Mouse (Mus musculus): Measurements from ENCODE around the gene Abca5.
"Not testable (repeated sequence)": the region's sequence is repeated elsewhere in the genome, so short reads cannot be mapped to it uniquely, and the experiment has no call there.

Abca5 gene

DNA sequence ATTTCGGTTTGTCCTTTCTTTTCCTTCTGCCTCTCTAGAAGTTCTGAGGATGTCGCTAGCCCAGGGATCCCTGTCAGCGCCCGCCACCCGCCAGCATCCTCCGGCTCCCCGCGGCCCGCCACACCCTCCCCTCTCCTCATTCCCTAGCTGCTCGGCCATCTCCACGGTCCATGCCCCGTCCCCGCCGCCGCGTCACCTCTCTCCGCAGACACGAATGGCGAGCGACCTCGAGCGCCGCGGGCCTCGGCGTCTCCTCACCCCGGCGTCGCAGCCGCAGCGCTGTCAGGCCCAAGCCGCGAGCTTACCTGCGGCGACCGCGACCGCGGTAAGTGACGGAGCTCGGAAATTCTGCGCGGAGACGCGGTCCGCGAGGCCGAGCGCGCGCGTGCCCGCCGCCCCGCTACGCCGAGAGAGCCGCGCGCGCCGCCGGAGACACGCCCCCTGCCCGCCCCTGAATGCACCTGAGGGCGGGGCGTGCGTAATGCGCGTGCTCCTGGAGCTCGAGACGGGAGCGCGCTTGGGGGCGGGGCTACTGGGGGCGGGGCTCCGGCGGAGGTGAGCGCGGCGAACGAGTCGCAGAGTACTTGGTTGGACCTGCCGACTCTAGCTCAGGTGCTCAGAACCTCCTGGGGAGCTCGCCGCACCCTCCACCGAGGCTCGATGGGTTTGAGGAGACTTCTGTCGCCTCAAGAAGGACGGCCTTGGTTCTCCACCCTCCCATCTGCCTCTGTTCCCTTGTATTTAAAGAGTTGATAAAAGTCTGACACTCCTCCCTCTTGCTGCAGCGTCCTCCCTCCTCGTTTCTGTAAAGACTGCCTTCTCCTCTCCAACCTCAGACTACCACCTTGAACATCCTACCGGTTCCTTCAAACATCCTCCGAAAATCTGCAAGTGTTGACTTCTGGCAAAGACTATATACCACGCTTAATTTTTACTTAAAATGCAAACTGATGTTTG, at the start of gene Abca5:
Abca5 (minus strand) TSS at position 428 of the 957 bp plus-strand sequence.
- DNase-seq (ENCODE audit: low spot score) = peak; percentile 89

DNA sequence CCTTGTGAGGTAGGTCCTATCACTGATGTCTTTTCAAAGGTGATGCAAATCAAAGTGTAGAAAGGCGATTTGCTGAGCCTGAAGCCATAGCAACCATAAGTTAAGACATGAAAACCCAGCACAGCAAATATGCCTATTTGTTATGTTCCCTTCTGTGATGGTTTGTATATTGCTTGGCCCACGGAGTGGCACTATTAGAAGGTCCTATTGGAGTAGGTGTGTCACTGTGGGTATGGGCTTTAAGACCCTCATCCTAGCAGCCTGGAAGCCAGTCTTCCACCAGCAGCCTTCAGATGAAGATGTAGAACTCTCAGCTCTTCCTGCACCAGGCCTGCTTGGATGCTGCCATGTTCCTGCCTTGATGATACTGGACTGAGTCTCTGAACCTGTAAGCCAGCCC, 48.0 kb upstream of the Abca5 start:
- DNase-seq (ENCODE audit: low spot score) = no peak

DNA sequence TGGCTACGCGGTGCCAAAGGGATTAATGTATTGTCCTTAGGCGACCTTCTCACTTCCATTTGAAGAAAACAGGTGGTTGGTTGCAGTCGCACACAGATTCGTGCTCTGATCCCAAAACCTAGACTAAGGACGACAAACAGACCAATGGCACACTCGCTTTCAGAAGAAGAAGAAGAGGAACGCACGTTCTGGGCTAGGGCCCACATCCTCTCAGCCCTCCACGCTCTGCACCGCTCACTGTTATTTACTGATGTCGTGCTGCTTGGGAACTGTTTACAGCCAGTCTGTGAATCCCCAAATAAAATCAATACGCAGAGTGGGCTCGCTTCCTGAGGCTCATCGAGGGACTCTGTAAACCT, 42.8 kb upstream of the Abca5 start:
- DNase-seq (ENCODE audit: low spot score) = no peak

DNA sequence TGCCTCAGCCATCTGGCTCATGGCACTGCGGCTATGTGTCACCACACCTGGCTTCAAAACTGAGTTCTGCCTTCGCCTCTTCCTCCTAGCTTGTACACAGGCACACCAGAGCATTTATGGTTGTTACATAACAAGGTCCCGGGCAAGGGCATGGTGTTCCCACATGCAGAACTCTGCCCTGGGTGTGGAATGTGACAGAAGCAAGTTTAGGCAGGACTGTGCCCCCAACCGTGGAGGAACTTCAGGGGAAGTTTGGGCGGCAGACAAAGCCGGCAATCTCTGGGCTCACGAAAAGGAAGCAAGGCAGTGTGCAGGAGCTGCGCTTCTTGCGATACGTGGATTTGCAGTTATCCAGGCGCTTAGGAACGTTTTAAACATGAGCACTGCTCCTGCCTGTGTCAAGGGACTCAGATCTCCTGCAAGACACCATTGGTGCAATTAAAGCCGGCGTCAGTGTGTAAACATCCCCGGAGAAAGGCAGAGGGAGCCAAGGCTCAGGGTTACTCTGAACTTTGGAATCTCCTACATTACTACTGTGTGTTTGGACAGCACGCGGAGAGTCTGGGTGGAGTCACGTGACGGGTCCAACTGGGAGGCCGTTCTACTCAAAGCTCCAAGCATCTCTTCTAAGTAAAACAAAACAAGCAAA, 42.3 kb upstream of the Abca5 start:
- DNase-seq (ENCODE audit: low spot score) = peak; percentile 62

DNA sequence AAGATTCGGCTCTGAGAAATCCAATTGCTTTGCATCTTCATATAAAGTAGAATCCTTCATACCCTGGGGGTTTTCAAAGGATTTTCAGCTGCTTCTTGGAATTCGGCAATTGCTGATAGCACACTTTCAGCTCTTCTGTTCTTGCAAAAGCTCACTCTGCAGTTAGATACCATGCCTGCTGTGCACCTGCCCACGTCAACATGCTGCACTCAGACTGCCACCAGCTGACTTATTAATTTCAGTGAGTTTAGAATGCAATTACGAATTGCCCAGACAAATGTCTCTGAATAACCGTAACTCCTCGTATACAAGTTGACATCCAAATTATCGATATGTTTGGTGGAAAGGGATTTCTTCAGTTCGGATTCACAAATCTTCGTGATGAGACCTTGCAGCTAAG, 36.5 kb upstream of the Abca5 start:
- no peak for DNase-seq (ENCODE audit: low spot score)

DNA sequence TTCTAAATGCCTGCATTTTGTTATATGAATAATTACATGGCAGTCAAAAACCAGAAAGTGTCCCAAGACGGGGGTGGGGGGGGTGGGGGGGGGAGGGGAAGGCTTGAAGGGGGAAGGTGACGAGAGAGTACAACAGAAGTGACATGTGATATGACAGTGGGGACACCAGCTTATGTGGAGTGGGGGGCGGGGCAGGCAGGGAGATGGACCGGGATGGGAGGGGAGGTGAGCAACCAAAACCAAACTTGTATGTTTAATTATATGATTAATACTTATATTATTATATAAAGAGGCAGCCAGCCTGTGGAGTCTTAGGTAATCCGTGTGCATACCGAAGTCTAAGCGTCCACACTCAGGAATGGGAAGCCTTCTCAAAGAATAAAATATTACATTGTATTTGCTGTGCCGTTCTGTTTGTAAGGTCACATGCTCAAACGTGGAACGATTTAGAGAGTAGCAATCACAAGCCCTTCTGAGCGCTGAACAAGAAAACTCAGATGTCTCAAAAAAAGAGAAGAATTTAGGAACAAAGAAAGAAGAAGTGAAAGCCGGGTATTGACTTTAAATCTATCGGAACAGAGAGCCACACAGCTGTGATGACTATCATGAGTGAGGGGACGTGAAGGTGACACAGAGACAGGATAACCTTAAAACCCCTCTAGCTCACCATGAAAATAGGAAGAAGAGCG, 34.9 kb upstream of the Abca5 start:
- no peak for DNase-seq (ENCODE audit: low spot score)

DNA sequence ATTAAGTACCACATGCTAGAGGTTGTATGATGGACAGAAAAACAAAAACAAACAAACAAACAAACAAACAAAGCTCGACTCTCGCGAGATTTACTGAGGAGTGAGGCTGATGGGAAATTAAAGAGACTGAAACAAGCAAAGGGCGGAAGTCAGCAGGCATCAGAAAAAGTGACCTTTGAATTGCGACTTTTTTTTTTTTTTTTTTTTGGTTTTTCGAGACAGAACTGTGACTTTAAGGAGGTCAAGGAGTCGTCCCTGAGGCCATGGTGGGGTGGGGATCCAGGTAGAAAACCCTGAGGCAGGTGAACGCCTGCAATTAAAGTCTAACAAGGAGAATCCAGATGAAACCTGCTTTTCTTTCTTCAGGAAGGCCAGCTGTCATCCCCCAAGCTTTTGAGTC, 34.3 kb upstream of the Abca5 start:
- no peak for DNase-seq (ENCODE audit: low spot score)

DNA sequence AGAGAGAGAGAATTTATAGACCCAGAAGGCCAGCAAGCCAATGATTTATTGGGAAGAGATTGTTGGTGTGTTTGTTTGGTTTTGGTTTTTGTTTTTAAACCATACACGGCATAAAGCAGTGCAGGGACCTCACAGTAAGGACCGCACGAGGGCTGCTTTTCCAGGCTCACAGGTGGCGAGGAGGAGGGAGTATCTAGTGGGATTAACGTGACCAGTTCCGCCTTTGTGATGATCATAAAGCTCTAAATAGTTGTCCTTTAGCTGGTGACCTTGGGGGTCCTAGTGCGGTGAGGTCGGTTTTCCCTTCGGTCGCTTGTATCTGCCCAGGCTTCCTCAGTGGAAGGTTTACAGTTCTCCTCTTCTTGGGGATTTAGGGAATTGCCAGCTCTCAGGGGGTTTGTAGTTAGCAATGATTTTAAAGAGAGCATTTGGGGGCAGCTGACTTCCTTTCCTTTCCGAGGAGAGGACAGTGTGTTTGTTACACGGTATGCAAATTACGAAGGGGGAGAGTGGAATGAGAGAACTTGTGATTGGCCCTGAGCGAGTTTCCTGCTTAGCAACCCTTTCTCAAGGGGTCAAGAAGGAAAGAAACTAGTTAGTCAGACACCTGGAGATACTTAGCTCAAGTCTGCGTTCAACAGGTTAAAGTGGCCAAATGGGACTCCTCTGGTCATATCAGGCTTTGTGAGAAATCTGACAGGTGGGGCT, 31.9 kb upstream of the Abca5 start:
- no peak for DNase-seq (ENCODE audit: low spot score)

DNA sequence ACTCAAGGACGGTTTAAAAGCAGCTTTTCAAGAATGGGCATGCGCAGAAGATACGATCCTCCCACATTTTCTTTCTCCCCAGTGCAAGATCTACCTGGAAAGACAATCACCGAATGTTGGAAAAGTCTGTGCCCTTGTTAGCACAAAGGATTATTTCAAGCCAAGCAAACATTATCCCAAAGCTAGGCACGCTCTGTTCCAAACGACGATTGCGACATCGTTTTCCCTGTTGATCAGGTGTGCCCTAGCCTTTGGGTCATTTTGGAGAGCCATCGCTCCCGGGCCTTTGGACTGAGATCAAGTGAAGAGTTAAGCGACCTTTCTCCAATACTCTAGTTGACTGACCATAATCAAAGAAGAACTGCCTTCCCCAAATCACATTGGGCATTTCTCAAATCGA, 30.1 kb upstream of the Abca5 start:
- DNase-seq (ENCODE audit: low spot score) = no peak

DNA sequence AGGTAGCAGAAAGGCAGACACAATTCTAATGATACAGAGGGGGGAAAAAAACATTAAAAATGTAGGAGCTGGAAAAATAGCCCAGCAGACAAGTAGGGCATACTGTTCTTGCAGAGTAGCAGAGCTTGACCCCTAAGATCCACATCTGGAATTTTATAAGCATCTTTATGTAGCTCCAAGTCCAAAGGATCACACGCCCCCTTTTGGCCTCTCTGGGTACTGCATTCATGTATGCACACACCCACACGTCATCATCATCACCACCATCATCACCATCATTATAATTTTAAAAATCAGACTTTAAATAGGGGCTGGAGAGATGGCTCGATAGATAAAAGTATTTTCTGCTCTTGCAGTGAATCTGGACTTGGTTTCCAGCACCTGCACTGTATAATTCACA, 29.4 kb upstream of the Abca5 start:
- DNase-seq (ENCODE audit: low spot score) = no peak

DNA sequence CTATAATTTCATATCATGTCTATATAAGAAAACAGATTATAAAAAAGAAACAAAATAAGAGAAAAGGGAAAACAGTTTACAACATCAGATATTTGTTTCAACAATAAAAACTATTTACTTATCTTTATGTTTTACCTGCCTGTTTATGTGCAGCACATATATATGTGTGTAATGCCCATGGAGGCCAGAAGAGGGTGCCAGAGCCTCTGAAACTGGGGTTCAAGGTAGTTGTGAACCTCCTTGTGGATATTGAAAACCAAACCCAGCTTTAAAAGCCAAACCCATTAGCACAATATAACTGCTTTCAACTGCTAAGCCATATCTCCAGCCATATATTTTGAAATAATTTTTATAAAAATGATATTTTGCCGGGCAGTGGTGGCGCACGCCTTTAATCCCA, 27.5 kb upstream of the Abca5 start:
- DNase-seq (ENCODE audit: low spot score) = peak; percentile 33

DNA sequence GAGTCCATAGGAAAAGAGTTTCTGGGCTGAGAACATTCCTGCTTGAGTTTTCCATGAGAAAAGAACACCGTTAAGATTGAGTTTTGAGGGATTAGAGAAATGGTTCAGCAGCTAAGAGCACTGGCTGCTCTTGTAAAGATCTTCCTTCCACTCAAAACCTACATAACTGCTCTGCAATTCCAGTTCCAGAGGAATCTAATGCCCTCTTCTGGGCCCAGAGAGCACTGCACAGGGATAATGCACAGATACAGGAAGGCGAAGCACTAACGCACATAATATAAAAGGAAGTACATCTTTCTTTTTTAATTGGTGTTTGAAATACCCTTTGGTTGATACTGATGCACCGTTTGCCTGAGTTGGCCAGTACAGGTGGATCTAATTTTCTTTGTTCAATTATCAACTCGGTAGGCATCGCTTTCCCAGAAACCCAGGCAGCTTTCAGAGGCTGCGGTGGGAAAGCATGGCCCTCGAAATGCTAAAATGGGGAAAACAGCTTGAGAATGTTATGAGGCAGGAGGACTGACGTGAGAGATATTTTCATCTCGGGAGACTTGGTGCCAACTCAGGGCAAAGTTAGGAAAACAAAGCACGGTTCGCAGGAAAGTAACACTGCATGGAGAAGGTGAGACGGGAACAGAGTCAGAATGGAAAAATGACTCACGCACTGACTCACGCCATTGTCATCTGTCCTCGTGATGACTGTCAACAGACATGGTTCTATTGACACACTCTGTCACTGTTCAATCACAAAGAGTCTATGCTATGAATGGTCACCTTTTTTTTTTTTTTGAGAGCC, 20.4 kb upstream of the Abca5 start:
- DNase-seq (ENCODE audit: low spot score) = peak; percentile 19

DNA sequence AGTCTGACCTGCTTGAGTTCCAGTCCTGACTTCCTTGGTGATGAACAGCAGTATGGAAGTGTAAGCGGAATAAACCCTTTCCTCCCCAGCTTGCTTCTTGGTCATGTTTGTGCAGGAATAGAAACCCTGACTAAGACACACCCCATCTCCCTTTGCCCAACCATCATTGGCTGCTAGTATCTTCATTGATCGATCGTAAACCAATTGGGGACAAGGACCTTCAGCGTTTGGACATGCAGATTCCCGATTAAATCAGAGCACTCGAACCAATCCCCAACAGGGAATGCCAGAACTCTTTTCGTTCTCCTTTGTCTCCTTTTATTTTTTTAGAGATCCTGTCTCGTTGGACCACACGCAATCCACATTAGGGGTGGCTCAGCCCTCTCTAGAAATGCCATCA, 17.6 kb upstream of the Abca5 start:
- DNase-seq (ENCODE audit: low spot score) = not testable (repeated sequence)

DNA sequence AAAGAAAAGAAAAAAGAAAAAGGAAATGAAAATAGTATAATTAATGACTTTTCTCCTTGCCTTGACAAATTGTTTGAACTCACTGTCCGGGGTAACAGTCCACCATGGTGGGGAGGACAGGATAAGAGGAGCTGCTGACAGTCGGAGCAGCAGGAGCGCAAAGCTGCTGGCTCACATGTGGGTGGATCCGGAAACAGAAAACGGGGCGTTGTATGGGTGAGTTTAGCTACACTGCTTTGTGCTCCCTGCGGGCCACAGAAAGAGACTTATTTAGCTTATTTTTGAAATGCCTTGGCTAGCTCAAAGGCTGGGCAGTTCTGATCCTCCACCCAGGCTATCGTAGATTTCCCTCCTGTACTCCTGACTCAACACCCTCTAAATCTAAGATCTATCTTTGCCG, 16.7 kb upstream of the Abca5 start:
- DNase-seq (ENCODE audit: low spot score) = no peak

DNA sequence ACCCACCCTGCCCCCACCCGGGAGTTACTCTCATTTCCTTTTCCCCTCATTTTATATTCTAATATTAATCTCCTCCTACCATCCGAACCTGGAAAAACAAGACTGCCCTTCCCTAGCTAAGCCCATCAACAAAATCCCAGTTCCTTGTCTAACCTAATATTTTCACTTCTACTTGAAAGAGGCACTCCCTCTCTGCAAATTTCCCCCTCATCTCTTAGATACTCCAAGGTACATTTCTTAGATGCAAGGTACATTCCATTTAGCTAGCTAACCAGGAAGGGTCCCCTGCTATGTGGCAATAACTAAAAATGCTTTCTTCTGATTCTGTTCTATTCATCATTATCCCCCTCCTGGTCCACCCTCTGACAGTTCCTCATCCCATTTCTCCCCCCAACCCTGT, 10.7 kb upstream of the Abca5 start:
- DNase-seq (ENCODE audit: low spot score) = no peak

DNA sequence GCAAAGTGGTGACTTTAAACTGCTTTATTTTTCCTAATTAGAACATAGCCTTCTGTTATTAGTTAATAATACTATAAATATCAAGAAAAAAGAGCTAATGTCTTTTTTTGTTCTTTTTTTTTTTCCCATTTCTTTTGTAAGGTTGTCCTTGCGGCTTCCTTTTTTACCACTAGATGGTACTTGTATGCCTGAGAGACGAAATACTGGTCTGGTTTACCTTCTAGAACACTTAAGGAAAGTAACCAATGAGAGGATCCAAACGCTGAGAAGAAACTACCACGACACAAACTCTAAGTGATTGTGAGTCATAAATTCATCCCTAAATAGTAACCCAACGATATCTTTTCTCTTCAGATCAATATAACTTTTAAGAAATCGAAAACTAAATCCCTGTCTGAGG, 10.3 kb upstream of the Abca5 start:
- no peak for DNase-seq (ENCODE audit: low spot score)

DNA sequence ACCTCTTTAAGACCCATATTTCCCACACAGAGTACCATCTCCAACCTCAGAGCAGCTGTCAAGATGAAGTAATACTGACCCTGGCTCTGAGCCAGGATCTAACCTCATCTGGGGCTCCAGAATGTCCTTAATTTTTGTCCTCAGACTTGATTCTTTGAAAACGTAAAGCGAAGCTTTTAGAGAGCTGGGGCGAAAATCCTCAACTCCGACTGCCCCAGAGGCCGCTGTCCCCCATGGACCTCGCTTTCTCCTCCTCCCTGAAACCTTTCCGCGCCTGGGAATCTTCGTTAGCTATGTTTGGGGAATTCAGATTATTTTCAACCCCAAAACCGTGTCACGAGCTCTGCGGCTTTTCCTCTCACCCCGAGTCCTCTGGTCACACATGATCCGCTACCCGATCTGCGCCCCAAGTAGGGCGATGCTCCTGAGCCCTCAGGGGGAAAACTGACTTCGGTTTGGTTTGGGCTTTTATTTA, 665 bp downstream of the Abca5 start:
- peak; percentile 21 for DNase-seq (ENCODE audit: low spot score)

DNA sequence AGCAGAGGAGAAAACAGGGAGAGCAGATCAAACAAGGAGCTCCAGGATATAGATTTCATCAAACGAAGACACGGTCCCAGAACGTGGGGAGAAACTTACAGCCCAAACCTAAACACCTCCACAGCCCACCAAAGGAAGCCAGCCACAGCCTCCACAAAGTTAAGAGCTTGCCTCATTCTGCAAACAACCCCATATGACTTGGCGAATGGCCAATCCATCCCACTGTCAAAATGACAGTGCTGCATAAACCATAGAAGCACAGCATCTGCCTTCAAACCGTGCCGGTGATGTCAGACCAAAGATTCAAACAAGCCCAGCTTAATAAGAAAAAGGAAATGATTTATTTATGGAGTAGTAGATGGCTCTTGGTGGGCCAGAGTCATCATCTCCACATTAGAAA, 7.4 kb downstream of the Abca5 start:
- DNase-seq (ENCODE audit: low spot score) = no peak

DNA sequence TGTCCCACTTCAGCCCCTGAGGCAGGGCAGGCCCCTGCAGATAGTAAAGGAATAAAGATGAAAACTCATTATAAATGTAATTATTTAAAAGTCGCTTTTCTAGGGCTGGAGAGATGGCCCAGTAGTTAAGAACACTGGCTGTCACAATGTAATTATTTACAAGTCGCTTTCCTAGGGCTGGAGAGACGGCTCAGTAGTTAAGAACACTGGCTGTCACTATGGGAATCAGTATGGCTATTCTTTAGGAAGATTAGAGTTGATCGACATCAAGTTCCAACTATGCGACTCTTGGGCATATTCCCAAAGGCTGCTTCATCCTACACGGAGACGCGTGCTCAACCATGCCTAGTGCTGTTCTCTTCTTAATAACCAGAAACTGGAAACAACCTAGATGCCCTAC, 15.2 kb downstream of the Abca5 start:
- DNase-seq (ENCODE audit: low spot score) = no peak

DNA sequence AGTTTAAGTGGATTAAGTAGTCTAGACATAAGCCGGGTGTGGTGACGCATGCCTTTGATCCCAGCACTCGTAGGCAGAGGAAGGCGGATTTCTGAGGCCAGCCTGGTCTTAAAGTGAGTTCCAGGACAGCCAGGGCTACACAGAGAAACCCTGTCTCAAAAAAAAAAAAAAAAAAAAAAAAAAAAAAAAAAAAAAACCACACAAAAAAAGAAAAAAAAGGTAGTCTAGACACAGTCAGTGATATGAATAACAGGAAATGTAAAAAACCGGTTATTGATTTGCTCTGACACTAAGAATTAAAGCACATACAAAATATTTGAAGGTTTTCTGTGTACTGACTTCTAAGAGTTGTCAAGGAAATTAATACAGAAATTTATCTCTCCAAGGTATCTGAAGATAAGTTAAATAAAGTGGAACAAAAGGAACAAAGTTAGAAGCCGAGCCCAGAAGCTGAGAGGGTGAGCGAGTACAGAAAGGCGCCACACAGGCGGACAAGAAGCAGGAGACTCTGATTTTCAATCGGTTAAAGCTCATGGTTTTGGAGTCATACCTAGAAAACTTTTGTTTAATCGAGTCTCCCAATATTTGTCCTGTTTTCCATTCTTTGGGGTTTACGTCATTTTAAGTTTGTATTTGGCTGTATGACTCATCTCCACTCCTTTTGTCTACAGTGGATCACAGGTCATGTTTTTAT, 30.9 kb downstream of the Abca5 start:
- no peak for DNase-seq (ENCODE audit: low spot score)

DNA sequence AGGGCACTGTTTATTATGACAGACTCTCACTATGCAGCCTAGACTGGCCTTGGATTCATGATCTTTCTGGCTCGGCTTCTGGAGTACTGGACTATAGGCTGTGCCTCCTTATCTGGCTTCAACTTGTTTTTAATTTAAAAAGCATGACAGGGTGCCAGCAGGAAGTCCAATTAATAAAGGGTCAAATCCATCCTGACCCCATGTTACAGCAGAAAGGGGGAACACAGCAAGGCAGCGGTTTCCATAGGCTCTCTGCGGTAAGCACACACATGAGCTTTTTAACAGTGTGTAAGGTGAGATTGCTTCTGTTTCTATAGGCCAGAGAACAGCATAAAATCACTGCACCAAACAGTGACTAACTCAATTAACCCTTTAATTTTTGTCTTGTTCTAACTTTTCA, 34.1 kb downstream of the Abca5 start:
- no peak for DNase-seq (ENCODE audit: low spot score)
